Mouse (Mus musculus) gastrocnemius, adult 18-20 months (tissue): ENCODE data around the gene Fer1l4. TPM values are rescaled to one million over a fixed set of nuclear protein-coding genes. Genes with fewer than 3 reads are reported as not detected.

Experiments
- DNase-seq: peaks from one replicate; pipeline ENCODE4 v3.0.0; 2021; ENCODE audit warnings: low spot score
- total RNA-seq, 2 experiments: library from RNA; stranded (reverse); gene quantifications; 2 replicates each; pipeline ENCODE4 v1.2.3; 2021

The Fer1l4 gene
- total RNA-seq, 2 experiments from 2014 or later, result not detected

DNA sequence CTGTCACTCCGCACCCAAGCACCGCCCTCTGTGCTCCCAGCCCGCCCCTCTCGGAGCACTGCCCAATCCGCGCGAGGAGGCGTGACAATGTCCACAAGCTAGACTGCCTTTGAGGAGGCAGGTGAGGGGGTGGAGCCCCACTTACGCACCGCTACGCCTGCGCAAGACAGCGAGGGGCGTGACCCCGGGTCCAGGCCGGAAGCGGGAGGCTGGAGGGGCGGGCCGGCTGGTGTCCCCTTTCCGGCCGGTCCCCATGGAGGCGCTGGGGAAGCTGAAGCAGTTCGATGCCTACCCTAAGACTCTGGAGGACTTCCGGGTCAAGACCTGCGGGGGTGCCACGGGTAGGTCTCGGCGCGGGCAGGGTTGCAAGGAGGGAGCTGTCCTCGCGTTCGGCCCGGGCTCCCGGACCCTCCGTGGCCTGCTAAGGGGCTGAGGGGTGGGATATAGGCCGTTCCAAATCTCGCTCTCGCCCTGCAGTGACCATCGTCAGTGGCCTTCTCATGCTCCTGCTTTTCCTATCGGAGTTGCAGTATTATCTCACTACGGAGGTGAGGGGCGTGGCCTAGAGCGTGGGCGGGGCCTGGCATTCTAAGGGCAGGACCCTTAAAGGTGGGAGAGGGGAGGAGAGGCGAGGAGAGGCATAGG is 44.7 kb downstream of the Fer1l4 start, which contains the start of the genes 6430550D23Rik and Ergic3:
6430550D23Rik (minus strand) TSS at position 90 of the 645 bp plus-strand sequence.
Ergic3 (plus strand) TSS at position 158 of the 645 bp plus-strand sequence.
- DNase-seq, result peak; percentile 99

DNA sequence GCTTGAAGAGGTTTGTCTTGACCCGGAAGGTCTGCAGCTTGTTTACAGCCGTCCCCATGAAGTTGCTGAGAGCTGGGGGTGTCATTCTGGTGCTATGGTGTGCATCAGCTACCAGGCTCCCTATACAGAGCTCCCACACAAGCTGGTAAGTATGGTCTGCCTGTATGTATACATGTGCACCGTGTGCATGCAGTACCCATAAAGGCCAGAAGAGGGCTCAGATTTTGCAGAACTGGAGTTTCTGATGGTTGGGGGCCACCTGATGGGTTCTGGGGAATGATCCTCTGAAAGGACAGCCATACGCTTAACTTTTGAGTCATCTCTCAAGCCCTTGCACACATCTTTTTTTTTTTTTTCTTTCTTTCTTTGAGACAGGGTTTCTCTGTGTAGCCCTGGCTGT is 47.4 kb downstream of the Fer1l4 start:
- no peak for DNase-seq

DNA sequence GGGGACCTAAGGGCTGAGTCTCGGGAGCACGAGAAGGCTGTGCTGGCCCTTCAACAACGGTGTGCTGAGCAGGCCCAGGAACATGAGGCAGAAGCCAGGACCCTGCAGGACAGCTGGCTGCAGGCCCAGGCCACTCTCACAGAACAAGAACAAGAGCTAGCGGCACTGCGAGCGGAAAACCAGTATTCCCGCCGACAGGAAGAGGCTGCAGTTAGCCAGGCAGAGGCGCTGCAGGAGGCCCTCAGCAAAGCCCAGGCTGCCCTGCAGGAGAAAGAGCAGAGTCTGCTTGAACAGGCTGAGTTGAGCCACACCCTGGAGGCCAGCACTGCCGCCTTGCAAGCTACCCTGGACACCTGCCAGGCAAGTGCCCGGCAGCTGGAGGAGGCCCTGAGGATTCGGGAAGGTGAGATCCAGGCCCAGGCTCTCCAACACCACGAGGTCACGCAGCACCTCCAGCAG is 60.9 kb downstream of the Fer1l4 start:
- peak; percentile 62 for DNase-seq

DNA sequence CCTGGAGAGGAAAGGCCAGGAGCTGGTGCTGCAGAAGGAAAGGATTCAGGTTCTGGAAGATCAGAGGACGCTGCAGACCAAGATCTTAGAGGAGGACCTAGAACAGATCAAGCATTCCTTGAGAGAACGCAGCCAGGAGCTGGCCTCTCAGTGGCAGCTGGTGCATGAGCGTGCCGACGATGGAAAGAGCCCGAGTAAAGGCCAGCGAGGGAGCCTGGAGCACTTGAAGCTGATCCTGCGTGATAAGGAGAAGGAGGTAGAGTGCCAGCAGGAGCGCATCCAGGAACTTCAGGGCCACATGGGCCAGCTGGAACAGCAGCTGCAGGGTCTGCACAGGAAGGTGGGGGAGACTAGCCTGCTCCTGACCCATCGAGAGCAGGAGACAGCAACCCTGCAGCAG is 61.6 kb downstream of the Fer1l4 start:
- no peak for DNase-seq

DNA sequence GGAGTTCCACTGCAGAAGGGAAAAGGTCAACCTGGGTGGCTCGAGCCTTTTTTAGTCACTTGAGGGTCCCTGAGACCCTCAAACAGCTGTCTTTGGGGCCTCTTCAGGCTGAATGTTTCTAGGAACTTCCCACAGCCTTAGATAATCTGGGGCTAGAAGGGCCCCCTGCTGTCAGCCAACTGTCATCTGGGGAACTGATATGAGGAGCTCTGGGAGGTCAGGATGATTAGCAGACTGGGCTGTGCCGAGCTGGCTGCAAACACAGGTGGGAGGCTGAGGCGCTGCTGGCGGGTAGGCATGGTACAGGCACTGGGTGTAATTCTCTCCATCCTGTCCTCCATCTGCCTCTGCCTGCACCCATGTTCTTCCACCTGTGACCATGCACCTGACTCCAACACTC is 63.7 kb downstream of the Fer1l4 start:
- DNase-seq, result no peak

DNA sequence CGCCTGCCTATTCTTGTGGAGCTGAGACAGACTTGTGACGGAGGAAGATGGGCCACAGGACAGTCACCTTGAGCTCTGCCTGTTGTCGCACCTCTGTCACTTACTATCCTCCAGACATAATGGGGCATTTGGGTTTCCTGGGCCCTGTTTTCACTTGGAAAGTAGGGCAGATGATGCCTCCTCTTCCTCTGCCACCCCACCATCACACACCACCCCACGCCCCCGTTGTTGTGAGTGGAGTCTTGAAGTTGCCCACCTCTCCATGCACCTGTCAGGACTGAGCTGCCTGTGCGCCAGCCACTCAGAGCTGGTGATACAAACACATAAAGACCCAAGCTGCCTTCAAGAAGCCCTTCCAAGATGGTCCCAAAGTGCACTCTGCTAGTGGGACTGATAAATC is 65.6 kb downstream of the Fer1l4 start:
- no peak for DNase-seq

DNA sequence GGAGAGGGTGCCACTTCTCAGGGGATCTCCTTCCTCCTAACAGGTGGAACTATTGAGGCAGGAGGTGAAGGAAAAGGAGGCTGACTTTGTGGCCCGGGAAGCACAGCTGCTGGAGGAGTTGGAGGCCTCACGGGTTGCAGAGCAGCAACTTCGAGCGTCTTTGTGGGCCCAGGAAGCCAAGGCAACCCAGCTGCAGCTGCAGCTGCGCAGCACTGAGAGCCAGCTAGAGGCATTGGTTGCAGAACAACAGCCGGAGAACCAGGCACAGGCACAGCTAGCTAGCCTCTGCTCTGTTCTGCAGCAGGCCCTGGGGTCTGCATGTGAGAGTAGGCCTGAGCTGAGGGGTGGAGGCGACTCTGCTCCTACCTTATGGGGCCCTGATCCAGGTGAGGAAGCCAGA is 67.0 kb downstream of the Fer1l4 start:
- no peak for DNase-seq

DNA sequence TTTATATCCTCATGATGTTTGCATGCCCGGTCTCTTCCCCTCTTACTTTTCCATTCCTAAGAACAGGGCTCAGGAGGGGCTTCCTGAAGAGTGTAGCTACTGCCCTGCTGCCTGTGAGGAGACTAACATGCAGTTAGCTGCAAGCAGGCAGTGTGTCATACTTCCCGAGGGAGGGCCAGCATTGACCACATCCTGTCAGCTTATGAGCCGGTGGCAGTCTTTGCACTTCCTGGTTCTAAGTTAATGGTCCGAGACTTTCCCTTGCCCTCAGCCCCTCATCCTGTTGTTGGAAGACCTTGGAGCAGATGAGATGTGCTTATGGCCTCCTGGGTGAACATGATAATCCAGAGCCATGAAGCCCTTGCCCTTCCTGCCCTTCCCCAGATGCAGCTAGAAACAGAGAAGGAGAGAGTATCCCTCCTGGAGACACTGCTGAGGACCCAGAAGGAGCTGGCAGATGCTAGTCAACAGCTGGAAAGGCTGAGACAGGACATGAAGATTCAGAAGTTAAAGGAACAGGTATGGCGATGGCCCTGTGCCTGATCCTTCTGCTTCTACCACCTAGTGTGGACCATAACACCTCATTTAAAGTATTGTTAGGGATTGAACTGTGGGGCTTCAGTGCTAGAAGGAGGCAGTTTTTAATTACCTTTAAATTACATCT is 73.3 kb downstream of the Fer1l4 start:
- DNase-seq, result no peak

DNA sequence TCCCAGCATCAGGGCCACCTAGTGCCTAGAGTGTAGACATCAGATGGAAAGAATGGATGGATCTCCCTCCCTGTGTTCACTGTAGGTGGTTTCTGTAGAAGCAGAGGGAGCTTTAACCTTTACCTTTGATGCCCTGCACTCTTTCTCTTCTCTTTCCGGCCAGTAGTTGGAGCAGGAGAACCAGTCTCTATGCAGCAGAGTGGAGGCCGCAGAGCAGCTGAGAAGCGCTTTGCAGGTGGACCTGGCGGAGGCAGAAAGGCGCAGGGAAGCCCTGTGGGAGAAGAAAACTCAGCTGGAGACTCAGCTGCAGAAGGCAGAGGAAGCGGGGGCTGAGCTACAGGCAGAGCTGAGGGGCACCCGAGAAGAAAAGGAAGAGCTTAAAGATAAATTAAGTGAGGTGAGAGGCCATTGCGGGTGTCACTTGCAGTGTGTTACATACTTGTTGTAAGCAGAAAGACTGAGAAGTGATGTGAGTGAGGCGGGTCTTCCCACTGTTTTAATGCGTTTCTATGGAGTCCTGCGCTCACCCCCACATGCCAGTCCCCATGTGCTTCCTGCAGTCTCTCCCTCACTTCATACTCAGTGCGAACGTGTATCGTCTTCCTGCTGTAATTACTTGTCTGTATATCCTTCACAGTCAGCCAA is 78.5 kb downstream of the Fer1l4 start:
- no peak for DNase-seq

DNA sequence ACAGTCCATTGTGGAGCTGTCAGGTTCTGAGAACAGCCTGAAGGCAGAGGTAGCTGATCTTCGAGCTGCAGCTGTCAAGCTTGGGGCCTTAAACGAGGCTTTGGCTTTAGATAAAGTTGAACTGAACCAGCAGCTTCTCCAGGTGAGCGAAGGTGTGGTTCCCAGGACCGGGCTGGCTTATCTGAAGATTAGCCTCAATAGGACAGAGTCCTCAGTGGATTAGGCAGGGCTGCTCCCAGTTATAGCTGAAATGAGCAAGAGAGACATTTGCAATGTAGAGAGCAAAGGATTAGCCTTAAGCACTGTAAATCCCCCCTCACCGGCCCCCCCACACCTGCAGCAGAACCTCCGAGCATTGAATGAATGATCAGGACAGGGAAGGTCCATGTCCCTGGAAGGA is 79.4 kb downstream of the Fer1l4 start:
- DNase-seq, result no peak

Other genes starting within 250 kb of the Fer1l4 start
- gene BC029722, start 233.5 kb downstream of the Fer1l4 start, total RNA-seq, result 10 to 100 TPM; 27.8 to 29.5 TPM
- 10 to 100 TPM; 43.4 to 45.4 TPM for gene Eif6, start 226.0 kb downstream of the Fer1l4 start, total RNA-seq
- not detected for gene Fam83c, start 218.1 kb downstream of the Fer1l4 start, total RNA-seq
- 100 to 1,000 TPM; 155 to 182 TPM for gene Uqcc1, start 122.6 kb downstream of the Fer1l4 start, total RNA-seq
- not detected for gene Gm15557, start 112.2 kb downstream of the Fer1l4 start, total RNA-seq
- under 1 TPM in 1 of 2 experiments, not detected in 1; 0.38 TPM for gene Gdf5, start 107.6 kb downstream of the Fer1l4 start, total RNA-seq
- 1 to 10 TPM; 2.7 TPM for gene Cep250, start 96.5 kb downstream of the Fer1l4 start, total RNA-seq
- under 1 TPM; 0.12 to 0.41 TPM for gene 6430550D23Rik, start 45.0 kb downstream of the Fer1l4 start, total RNA-seq
- 10 to 100 TPM; 52.9 to 53.0 TPM for gene Ergic3, start 44.9 kb downstream of the Fer1l4 start, total RNA-seq
- gene Spag4, start 12.2 kb upstream of the Fer1l4 start, total RNA-seq, result under 1 TPM; 0.36 to 0.91 TPM
- 1 to 10 TPM; 7.4 to 9.5 TPM for gene Cpne1, start 59.0 kb upstream of the Fer1l4 start, total RNA-seq
- gene Rbm12, start 59.0 kb upstream of the Fer1l4 start, total RNA-seq, result 1 to 10 TPM; 5.5 to 7.0 TPM
- 1 to 10 TPM; 3.0 to 5.8 TPM for gene Gm28036, start 74.1 kb upstream of the Fer1l4 start, total RNA-seq
- 100 to 1,000 TPM; 246 to 250 TPM for gene Romo1, start 91.1 kb upstream of the Fer1l4 start, total RNA-seq
- 10 to 100 TPM; 75.7 to 77.7 TPM for gene Nfs1, start 91.2 kb upstream of the Fer1l4 start, total RNA-seq
- gene Rbm39, start 127.3 kb upstream of the Fer1l4 start, total RNA-seq, result 100 to 1,000 TPM in 1 of 2 experiments, 10 to 100 TPM in 1; 89.8 to 104 TPM
- 10 to 100 TPM; 30.0 to 32.8 TPM for gene Phf20, start 143.5 kb upstream of the Fer1l4 start, total RNA-seq